Comparison of ENCODE assay signal across 9 mouse cellular contexts in genomic region chr1:23202511-23203435, GRCm38 (mm10).
DNase-seq lines count a peak whose midpoint lies in the region; ATAC-seq and TF ChIP-seq lines count a peak whose summit lies in the region.
"Had no signal": no experiment of that assay in that cellular context is flagged by ENCODE, and none has a peak within 500 bp of the region (broad histone marks: within the 10 kb centered on the region; RNA-seq: fewer than 3 reads in every experiment).

No protein-coding gene starts in this region.

- peaks cover 3% of the 10 kb centered on the region; the same call in 1 of the 2 replicates for H3K4me1 ChIP-seq in forebrain, embryonic 15.5 days
- H3K4me1 ChIP-seq in forebrain, embryonic 11.5 days (replicated peaks; ENCODE audit: control insufficient read depth, insufficient read depth, low read length) = no peaks in the 10 kb centered on the region
- no peaks in the 10 kb centered on the region for H3K4me1 ChIP-seq in neural tube, embryonic 11.5 days (ENCODE audit: control insufficient read depth, insufficient read depth, low read length)
- no peaks in the 10 kb centered on the region for H3K4me1 ChIP-seq in hindbrain, embryonic 14.5 days (replicated peaks; ENCODE audit: control insufficient read depth, insufficient read depth, low read length)
- no peaks in the 10 kb centered on the region for H3K4me1 ChIP-seq in small intestine, adult 2 months (ENCODE audit: control insufficient read depth, insufficient read depth, insufficient read length, low read length)
- H3K4me1 ChIP-seq: embryonic facial prominence, embryonic 12.5 days had no signal

- no peaks in the 10 kb centered on the region for H3K27me3 ChIP-seq in forebrain, embryonic 15.5 days
- H3K27me3 ChIP-seq in forebrain, embryonic 11.5 days (ENCODE audit: control insufficient read depth, insufficient read depth, low read length) = no peaks in the 10 kb centered on the region
- no peaks in the 10 kb centered on the region for H3K27me3 ChIP-seq in neural tube, embryonic 11.5 days (ENCODE audit: control insufficient read depth, insufficient read depth, low read length)
- H3K27me3 ChIP-seq in hindbrain, embryonic 14.5 days (ENCODE audit: control insufficient read depth, insufficient read depth, low read length) = no peaks in the 10 kb centered on the region
- H3K27me3 ChIP-seq in small intestine, adult 2 months (ENCODE audit: control insufficient read depth, insufficient read depth, low read length) = no peaks in the 10 kb centered on the region
- H3K27me3 ChIP-seq: embryonic facial prominence, embryonic 12.5 days had no signal

- TF ChIP-seq POLR2A in small intestine, adult 2 months (IDR thresholded peaks at IDR 0.05; ENCODE audit: low read depth, low read length) = no peak

- ATAC-seq in forebrain, embryonic 15.5 days (replicated peaks) = no peak
- ATAC-seq in forebrain, embryonic 11.5 days (replicated peaks; ENCODE audit: low FRiP score) = no peak
- ATAC-seq in neural tube, embryonic 11.5 days (ENCODE audit: insufficient read depth, low FRiP score, low TSS enrichment) = 0 out of 2 replicates have a peak, but pooled peaks have one; percentile 35
- no peak for ATAC-seq in hindbrain, embryonic 14.5 days (ENCODE audit: low FRiP score)

- 0 out of 2 replicates have a peak overlapping the region, but pooled peaks have one; percentile 31 for H3K27ac ChIP-seq in forebrain, embryonic 15.5 days (replicated peaks)
- H3K27ac ChIP-seq in forebrain, embryonic 11.5 days (ENCODE audit: low read depth, low read length) = no peak overlapping the region
- H3K27ac ChIP-seq in neural tube, embryonic 11.5 days (ENCODE audit: low read depth, low read length) = no peak overlapping the region
- peak overlapping the region; percentile 5; the same call in 1 of the 2 replicates for H3K27ac ChIP-seq in hindbrain, embryonic 14.5 days
- peak overlapping the region; percentile 34; the same call in 1 of the 2 replicates for H3K27ac ChIP-seq in small intestine, adult 2 months (ENCODE audit: insufficient read depth, low read depth, low read length)
- H3K27ac ChIP-seq: embryonic facial prominence, embryonic 12.5 days had no signal

- H3K36me3 ChIP-seq in forebrain, embryonic 15.5 days = no peaks in the 10 kb centered on the region
- no peaks in the 10 kb centered on the region for H3K36me3 ChIP-seq in forebrain, embryonic 11.5 days (ENCODE audit: control insufficient read depth, insufficient read depth, low read length)
- H3K36me3 ChIP-seq in neural tube, embryonic 11.5 days (ENCODE audit: control insufficient read depth, insufficient read depth, low read length) = no peaks in the 10 kb centered on the region
- H3K36me3 ChIP-seq in hindbrain, embryonic 14.5 days (replicated peaks; ENCODE audit: control insufficient read depth, insufficient read depth) = no peaks in the 10 kb centered on the region
- no peaks in the 10 kb centered on the region for H3K36me3 ChIP-seq in small intestine, adult 2 months (ENCODE audit: control insufficient read depth, insufficient read depth, low read length)
- H3K36me3 ChIP-seq: embryonic facial prominence, embryonic 12.5 days had no signal

- TF ChIP-seq CTCF in small intestine, adult 2 months (IDR thresholded peaks at IDR 0.05; ENCODE audit: extremely low read depth, insufficient read length, insufficient replicate concordance, low read depth, low read length) = no peak

- DNase-seq in forebrain, embryonic 11.5 days (ENCODE audit: low spot score) = no peak
- no peak for DNase-seq in neural tube, embryonic 11.5 days (ENCODE audit: low spot score)
- no peak for DNase-seq in neural tube, embryonic 10.5 days (ENCODE audit: extremely low spot score, low spot score)
- DNase-seq in hindbrain, embryonic 14.5 days (ENCODE audit: low spot score) = no peak
- no peak for DNase-seq in cerebellum, postnatal 25 days
- DNase-seq in cerebellum, adult 8-10 months = no peak

- H3K9ac ChIP-seq in forebrain, embryonic 15.5 days (replicated peaks) = no peak overlapping the region
- H3K9ac ChIP-seq in forebrain, embryonic 11.5 days (ENCODE audit: low read length) = no peak overlapping the region
- H3K9ac ChIP-seq in neural tube, embryonic 11.5 days (ENCODE audit: low read length) = no peak overlapping the region
- H3K9ac ChIP-seq in hindbrain, embryonic 14.5 days = no peak overlapping the region
- H3K9ac ChIP-seq: embryonic facial prominence, embryonic 12.5 days had no signal

- WGBS in forebrain, embryonic 15.5 days = 43% methylated on average over 5 of the region's 5 CpGs
- 61% methylated on average over 5 of the region's 5 CpGs for whole genome bisulfite sequencing in forebrain, embryonic 11.5 days
- WGBS in neural tube, embryonic 11.5 days = 66% methylated on average over 5 of the region's 5 CpGs
- 44% methylated on average over 5 of the region's 5 CpGs for WGBS in hindbrain, embryonic 14.5 days
- 47% methylated on average over 5 of the region's 5 CpGs for WGBS in small intestine, adult 2 months

- H3K9me3 ChIP-seq in forebrain, embryonic 15.5 days = no peaks in the 10 kb centered on the region
- H3K9me3 ChIP-seq in forebrain, embryonic 11.5 days (ENCODE audit: control insufficient read depth, low read length) = no peaks in the 10 kb centered on the region
- no peaks in the 10 kb centered on the region for H3K9me3 ChIP-seq in neural tube, embryonic 11.5 days (ENCODE audit: control insufficient read depth, low read length)
- H3K9me3 ChIP-seq in hindbrain, embryonic 14.5 days (ENCODE audit: control insufficient read depth, low read length) = no peaks in the 10 kb centered on the region
- H3K9me3 ChIP-seq: embryonic facial prominence, embryonic 12.5 days had no signal

- no peak overlapping the region for H3K4me2 ChIP-seq in forebrain, embryonic 15.5 days (replicated peaks)
- no peak overlapping the region for H3K4me2 ChIP-seq in forebrain, embryonic 11.5 days (ENCODE audit: low read depth, low read length, severe bottlenecking)
- H3K4me2 ChIP-seq in neural tube, embryonic 11.5 days (ENCODE audit: low read depth) = no peak overlapping the region
- H3K4me2 ChIP-seq in hindbrain, embryonic 14.5 days (replicated peaks) = no peak overlapping the region
- H3K4me2 ChIP-seq: embryonic facial prominence, embryonic 12.5 days had no signal

- no peak overlapping the region for H3K4me3 ChIP-seq in forebrain, embryonic 15.5 days
- H3K4me3 ChIP-seq in forebrain, embryonic 11.5 days (ENCODE audit: low read depth, low read length) = no peak overlapping the region
- no peak overlapping the region for H3K4me3 ChIP-seq in neural tube, embryonic 11.5 days (ENCODE audit: low read depth, low read length)
- H3K4me3 ChIP-seq in hindbrain, embryonic 14.5 days (replicated peaks; ENCODE audit: low read length) = no peak overlapping the region
- H3K4me3 ChIP-seq in small intestine, adult 2 months (ENCODE audit: low read depth, low read length) = no peak overlapping the region
- H3K4me3 ChIP-seq: embryonic facial prominence, embryonic 12.5 days had no signal

Comparison
In these comparisons a context has a peak if more than half of its experiments do, and no peak if none do; other contexts are left out.
1. H3K27ac ChIP-seq: peak in forebrain, embryonic 15.5 days (single experiment), hindbrain, embryonic 14.5 days (single experiment) and small intestine, adult 2 months (single experiment); none in forebrain, embryonic 11.5 days (single experiment) and neural tube, embryonic 11.5 days (single experiment).